Mouse (Mus musculus) megakaryocyte, embryonic 14.5 days (primary cell): ENCODE measurements around the gene Kri1. TPM values are rescaled to one million over a fixed set of nuclear protein-coding genes. Genes with fewer than 3 reads are reported as not detected.
"Not testable (repeated sequence)": the region's sequence is repeated elsewhere in the genome, so short reads cannot be mapped to it uniquely, and the experiment has no call there.

Experiments
- H3K27me3 ChIP-seq: replicated peaks from 2 replicates; pipeline ENCODE3; 2012; ENCODE audit warnings: inconsistent platforms
- H3K36me3 ChIP-seq: replicated peaks from 2 replicates; pipeline ENCODE3; 2012; ENCODE audit warnings: low read length, inconsistent platforms, mixed read lengths
- H3K4me1 ChIP-seq: 2 replicates; pipeline ENCODE4 v1.6.1; 2012; ENCODE audit warnings: inconsistent platforms
- H3K4me3 ChIP-seq: replicated peaks from 2 replicates; pipeline ENCODE3; 2012; ENCODE audit warnings: moderate library complexity, mild to moderate bottlenecking, inconsistent platforms
- H3K9me3 ChIP-seq: 2 replicates; pipeline ENCODE4 v1.6.1; 2012; ENCODE audit warnings: inconsistent platforms
- FLI1 ChIP-seq: IDR thresholded peaks from 2 replicates; pipeline ENCODE4 v1.6.1; 2012; ENCODE audit warnings: low read length, inconsistent platforms, mixed read lengths
- GATA1 ChIP-seq: IDR thresholded peaks from 3 replicates; pipeline ENCODE4 v1.6.1; 2012; ENCODE audit warnings: mixed read lengths, low read length, inconsistent platforms, borderline replicate concordance
- polyA plus RNA-seq: library from polyadenylated mRNA; stranded (reverse); fragments of >175 nt; gene quantifications from 2 replicates; pipeline ENCODE4 v1.2.3, GENCODE M21; 2012; ENCODE audit warnings: low replicate concordance; ENCODE audit not compliant: insufficient read depth

Kri1 gene
- polyA plus RNA-seq, 1 experiment = 47.4 TPM

- H3K4me1 ChIP-seq = peaks cover 54% of the 10 kb centered on the region
- H3K27me3 ChIP-seq = peaks cover under 1% of the 10 kb centered on the region
- no peaks in the 10 kb centered on the region for H3K36me3 ChIP-seq
- TF ChIP-seq FLI1 = no peak
- no peak for TF ChIP-seq GATA1
- no peaks in the 10 kb centered on the region for H3K9me3 ChIP-seq
- no peak overlapping the region for H3K4me3 ChIP-seq
These were observed 28.9 kb upstream of the Kri1 start for GRCm38 (mm10) chr9:21316696-21317095.

- peaks cover 51% of the 10 kb centered on the region for H3K4me1 ChIP-seq
These were observed 27.7 kb upstream of the Kri1 start for GRCm38 (mm10) chr9:21315421-21315820.

GRCm38 (mm10) chr9:21314367-21315140 lies 26.8 kb upstream of the Kri1 start:
- TF ChIP-seq FLI1 (no peak), GATA1 (no peak)
- Histone ChIP-seq H3K4me1 (peaks cover 51% of the 10 kb centered on the region), H3K36me3 (no peaks in the 10 kb centered on the region), H3K4me3 (no peak overlapping the region), H3K9me3 (no peaks in the 10 kb centered on the region), H3K27me3 (peaks cover 2% of the 10 kb centered on the region)

More at GRCm38 (mm10) chr9:21315421-21315820, 27.7 kb upstream of the Kri1 start:
- no peak overlapping the region for H3K4me3 ChIP-seq
- H3K9me3 ChIP-seq = no peaks in the 10 kb centered on the region
- H3K36me3 ChIP-seq = no peaks in the 10 kb centered on the region
- no peak for TF ChIP-seq FLI1
- no peak for TF ChIP-seq GATA1
- H3K27me3 ChIP-seq = peaks cover 2% of the 10 kb centered on the region

GRCm38 (mm10) chr9:21313394-21313793 lies 25.6 kb upstream of the Kri1 start:
- Histone ChIP-seq H3K36me3 (no peaks in the 10 kb centered on the region), H3K27me3 (peaks cover 2% of the 10 kb centered on the region), H3K4me1 (peaks cover 55% of the 10 kb centered on the region), H3K4me3 (peak overlapping the region; percentile 14), H3K9me3 (no peaks in the 10 kb centered on the region)
- TF ChIP-seq GATA1 = no peak
- no peak for TF ChIP-seq FLI1

GRCm38 (mm10) chr9:21312134-21312533 lies 24.4 kb upstream of the Kri1 start, which contains the start of gene Ap1m2:
Ap1m2 (minus strand) TSS chr9:21312337.
- TF ChIP-seq FLI1 = no peak
- no peak for TF ChIP-seq GATA1
- Histone ChIP-seq H3K4me1 (peaks cover 49% of the 10 kb centered on the region), H3K4me3 (no peak within 1 kb of the TSS), H3K27me3 (peaks cover 2% of the 10 kb centered on the region), H3K9me3 (no peaks in the 10 kb centered on the region), H3K36me3 (no peaks in the 10 kb centered on the region)

- H3K4me1 ChIP-seq = peaks cover 46% of the 10 kb centered on the region
These were observed 23.9 kb upstream of the Kri1 start for GRCm38 (mm10) chr9:21311695-21312094.

GRCm38 (mm10) chr9:21309150-21309741 lies 21.5 kb upstream of the Kri1 start:
- Histone ChIP-seq H3K36me3 (no peaks in the 10 kb centered on the region), H3K27me3 (peaks cover 2% of the 10 kb centered on the region), H3K4me3 (peak overlapping the region; percentile 44), H3K9me3 (no peaks in the 10 kb centered on the region), H3K4me1 (peaks cover 45% of the 10 kb centered on the region)
- no peak for TF ChIP-seq FLI1
- TF ChIP-seq GATA1 = no peak

More at GRCm38 (mm10) chr9:21311695-21312094, 23.9 kb upstream of the Kri1 start:
- TF ChIP-seq GATA1 (no peak), FLI1 (no peak)
- no peak overlapping the region for H3K4me3 ChIP-seq
- no peaks in the 10 kb centered on the region for H3K36me3 ChIP-seq
- H3K27me3 ChIP-seq = peaks cover 2% of the 10 kb centered on the region
- H3K9me3 ChIP-seq = no peaks in the 10 kb centered on the region

- Histone ChIP-seq H3K4me1 (peaks cover 37% of the 10 kb centered on the region), H3K9me3 (peaks cover 4% of the 10 kb centered on the region), H3K36me3 (no peaks in the 10 kb centered on the region), H3K27me3 (peaks cover 2% of the 10 kb centered on the region), H3K4me3 (no peak overlapping the region)
- TF ChIP-seq FLI1 (no peak), GATA1 (no peak)
These were observed 17.3 kb upstream of the Kri1 start for GRCm38 (mm10) chr9:21305065-21305464.

GRCm38 (mm10) chr9:21299014-21299413 lies 11.2 kb upstream of the Kri1 start:
- Histone ChIP-seq H3K27me3 (peaks cover 2% of the 10 kb centered on the region), H3K36me3 (no peaks in the 10 kb centered on the region), H3K4me1 (peaks cover 32% of the 10 kb centered on the region), H3K4me3 (no peak overlapping the region), H3K9me3 (peaks cover 7% of the 10 kb centered on the region)
- no peak for TF ChIP-seq FLI1
- no peak for TF ChIP-seq GATA1

GRCm38 (mm10) chr9:21292271-21292670 lies 4.5 kb upstream of the Kri1 start:
- Histone ChIP-seq H3K9me3 (no peaks in the 10 kb centered on the region), H3K4me3 (peak overlapping the region; percentile 50), H3K4me1 (peaks cover 36% of the 10 kb centered on the region), H3K27me3 (no peaks in the 10 kb centered on the region), H3K36me3 (peaks cover 11% of the 10 kb centered on the region)
- TF ChIP-seq FLI1 (no peak), GATA1 (no peak)

GRCm38 (mm10) chr9:21291868-21292267 lies 4.1 kb upstream of the Kri1 start:
- H3K9me3 ChIP-seq, H3K27me3 ChIP-seq: not testable (repeated sequence)
- Histone ChIP-seq H3K4me1 (peaks cover 36% of the 10 kb centered on the region), H3K4me3 (peak overlapping the region; percentile 96), H3K36me3 (peaks cover 11% of the 10 kb centered on the region)
